Mouse (Mus musculus): ENCODE results near the gene Gm6657. TPM values are rescaled to one million over a fixed set of nuclear protein-coding genes. Genes with fewer than 3 reads are reported as not detected.

The Gm6657 gene
- not detected in 2 replicates for polyA plus RNA-seq (2015; fragmentation: Nextera tagmentation; extraction: Ambion mirVana)

DNA sequence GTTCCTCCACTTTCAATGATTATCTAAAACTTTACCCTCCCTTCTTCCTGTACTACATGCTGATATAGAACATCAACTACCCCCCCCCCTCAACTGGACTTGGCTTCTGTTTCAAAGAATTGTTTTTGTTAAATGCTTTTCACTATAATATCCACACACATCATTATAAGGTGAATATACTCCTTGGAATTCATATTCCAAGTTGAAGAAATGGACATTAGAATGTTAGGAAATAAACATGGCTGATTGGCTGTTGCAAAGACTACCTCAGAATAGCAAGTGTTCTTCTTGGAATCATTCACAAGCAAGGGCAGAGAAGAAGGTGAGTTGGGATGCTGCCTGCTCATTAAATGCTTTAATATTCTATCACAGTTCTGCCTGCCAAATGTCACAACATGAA lies at the start of gene Gm6657:
Gm6657 (plus strand) TSS at position 301 of the 400 bp plus-strand sequence.
- Histone ChIP-seq H3K36me3 (ENCODE audit: control insufficient read depth, insufficient read depth) (no peaks in the 10 kb centered on the region), H3K9ac (ENCODE audit: low read depth, low read length) (no peak within 1 kb of the TSS), H3K27ac (ENCODE audit: low read length) (no peak within 1 kb of the TSS), H3K4me2 (ENCODE audit: low read depth, low read length) (no peak within 1 kb of the TSS), H3K4me1 (ENCODE audit: control insufficient read depth, low read depth, low read length) (no peaks in the 10 kb centered on the region), H3K9me3 (replicated peaks; ENCODE audit: control insufficient read depth, low read length) (no peaks in the 10 kb centered on the region), H3K27me3 (ENCODE audit: control insufficient read depth, insufficient read depth, low read depth, low read length) (no peaks in the 10 kb centered on the region), H3K4me3 (ENCODE audit: low read depth, low read length) (no peak within 1 kb of the TSS)
- ATAC-seq (ENCODE audit: low read depth) = no peak

DNA sequence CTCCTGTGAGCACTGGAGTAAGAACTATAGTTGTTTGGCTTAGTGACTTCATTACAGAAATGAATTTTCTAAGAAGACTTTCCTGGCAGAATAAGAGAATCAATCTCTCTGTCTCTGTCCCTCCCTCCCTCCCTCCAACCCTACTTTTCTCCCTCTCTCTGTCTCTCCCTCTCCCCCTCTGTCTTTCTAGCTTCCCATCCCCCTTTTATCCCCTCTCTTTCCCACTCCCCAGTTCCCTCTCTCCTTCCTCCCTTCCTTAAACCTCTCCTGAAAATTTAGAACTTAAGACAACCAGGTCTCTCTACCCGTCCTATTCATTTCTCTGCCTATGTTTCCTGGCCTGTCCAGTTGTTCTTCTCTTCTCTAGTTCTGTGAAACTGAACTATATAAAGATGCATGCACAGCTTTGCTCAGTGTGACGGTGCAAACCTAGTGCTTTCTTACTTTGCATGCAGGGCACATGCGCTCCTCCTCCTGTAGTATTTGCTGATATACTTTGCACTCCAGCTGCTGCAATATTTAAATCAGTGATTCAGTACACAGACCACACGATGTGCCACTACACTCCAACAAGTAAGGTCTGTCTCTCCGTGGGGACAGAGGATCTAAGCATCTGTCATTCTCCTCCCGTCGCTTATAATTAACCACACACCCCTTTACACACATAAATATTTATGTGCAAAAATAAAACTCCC lies 40.6 kb upstream of the Gm6657 start:
- Histone ChIP-seq H3K27ac (ENCODE audit: low read length) (no peak overlapping the region), H3K36me3 (ENCODE audit: control insufficient read depth, insufficient read depth) (no peaks in the 10 kb centered on the region), H3K9ac (ENCODE audit: low read depth, low read length) (no peak overlapping the region), H3K9me3 (replicated peaks; ENCODE audit: control insufficient read depth, low read length) (no peaks in the 10 kb centered on the region), H3K27me3 (ENCODE audit: control insufficient read depth, insufficient read depth, low read depth, low read length) (no peaks in the 10 kb centered on the region), H3K4me1 (ENCODE audit: control insufficient read depth, low read depth, low read length) (no peaks in the 10 kb centered on the region), H3K4me2 (ENCODE audit: low read depth, low read length) (no peak overlapping the region), H3K4me3 (ENCODE audit: low read depth, low read length) (no peak overlapping the region)
- no peak for ATAC-seq (ENCODE audit: low read depth)
- WGBS (ENCODE audit: insufficient replicate concordance) = 46% methylated on average over 7 of the region's 7 CpGs

DNA sequence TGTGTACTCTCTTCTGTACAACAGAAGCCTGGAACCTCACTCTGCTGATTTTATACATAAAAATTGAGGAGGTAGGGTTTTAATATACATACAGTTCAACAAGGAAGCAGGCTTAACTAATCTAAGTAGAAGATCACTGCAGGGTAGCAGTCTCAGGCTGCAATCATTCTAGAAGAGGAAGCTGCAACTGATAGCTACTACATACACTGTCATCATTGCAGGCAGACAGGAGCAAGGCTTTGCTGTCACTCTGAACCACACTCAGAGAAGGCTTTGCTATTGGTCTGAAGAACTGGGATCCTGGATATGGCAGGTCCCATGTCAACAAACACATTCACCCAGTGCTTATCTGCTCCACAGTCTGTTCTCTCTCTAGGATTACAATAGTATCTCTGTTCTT lies 23.9 kb upstream of the Gm6657 start:
- Histone ChIP-seq H3K4me3 (ENCODE audit: low read depth, low read length) (no peak overlapping the region), H3K27ac (ENCODE audit: low read length) (no peak overlapping the region), H3K4me2 (ENCODE audit: low read depth, low read length) (no peak overlapping the region), H3K9me3 (replicated peaks; ENCODE audit: control insufficient read depth, low read length) (no peaks in the 10 kb centered on the region), H3K4me1 (ENCODE audit: control insufficient read depth, low read depth, low read length) (no peaks in the 10 kb centered on the region), H3K9ac (ENCODE audit: low read depth, low read length) (no peak overlapping the region), H3K27me3 (ENCODE audit: control insufficient read depth, insufficient read depth, low read depth, low read length) (no peaks in the 10 kb centered on the region), H3K36me3 (ENCODE audit: control insufficient read depth, insufficient read depth) (no peaks in the 10 kb centered on the region)
- ATAC-seq (ENCODE audit: low read depth) = no peak

DNA sequence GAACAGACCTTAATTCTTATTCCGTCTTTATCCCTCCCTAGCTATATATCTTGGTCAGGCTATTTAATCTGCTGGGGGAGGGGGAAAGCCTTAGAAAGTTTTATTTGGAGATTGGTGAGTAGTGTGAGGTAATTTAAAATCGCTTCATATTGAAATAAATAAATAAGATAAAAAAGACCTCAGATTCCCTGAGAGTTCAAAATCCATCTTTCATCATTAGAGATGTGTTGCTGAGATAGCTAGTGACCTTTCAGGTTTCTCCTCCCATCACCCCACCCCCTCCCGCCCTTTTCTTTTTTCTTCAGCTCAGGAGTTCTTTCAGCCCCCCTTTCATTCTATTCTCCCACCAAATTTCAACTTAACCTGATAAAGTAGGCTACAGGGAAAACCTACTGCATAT lies 20.1 kb upstream of the Gm6657 start:
- ATAC-seq (ENCODE audit: low read depth) = no peak
- Histone ChIP-seq H3K9ac (ENCODE audit: low read depth, low read length) (no peak overlapping the region), H3K4me2 (ENCODE audit: low read depth, low read length) (no peak overlapping the region), H3K4me1 (ENCODE audit: control insufficient read depth, low read depth, low read length) (no peaks in the 10 kb centered on the region), H3K27ac (ENCODE audit: low read length) (no peak overlapping the region), H3K9me3 (replicated peaks; ENCODE audit: control insufficient read depth, low read length) (no peaks in the 10 kb centered on the region), H3K4me3 (ENCODE audit: low read depth, low read length) (no peak overlapping the region), H3K27me3 (ENCODE audit: control insufficient read depth, insufficient read depth, low read depth, low read length) (no peaks in the 10 kb centered on the region), H3K36me3 (ENCODE audit: control insufficient read depth, insufficient read depth) (no peaks in the 10 kb centered on the region)
- 55% methylated on average over 3 of the region's 3 CpGs for WGBS (ENCODE audit: insufficient replicate concordance)

DNA sequence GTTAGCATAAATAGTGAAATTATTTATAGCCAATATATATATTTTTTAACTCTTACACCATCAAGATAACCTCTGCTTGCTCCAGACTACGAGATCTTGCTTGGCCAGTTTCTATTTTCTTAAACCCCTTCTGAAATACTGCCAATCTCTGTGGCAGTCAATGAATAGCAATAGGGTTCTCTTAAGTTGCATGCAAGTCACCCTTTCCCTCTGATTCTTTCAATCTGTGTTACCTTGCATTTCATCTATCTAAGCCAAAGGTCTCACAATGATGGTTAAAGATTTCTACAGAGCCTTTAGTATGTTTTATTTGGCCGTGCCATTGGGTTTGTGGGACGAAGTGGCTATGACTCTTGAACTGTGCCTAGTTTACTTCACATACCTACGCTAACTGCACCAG lies 19.4 kb upstream of the Gm6657 start:
- 56% methylated on average over 4 of the region's 4 CpGs for WGBS (ENCODE audit: insufficient replicate concordance)
- Histone ChIP-seq H3K36me3 (ENCODE audit: control insufficient read depth, insufficient read depth) (no peaks in the 10 kb centered on the region), H3K4me1 (ENCODE audit: control insufficient read depth, low read depth, low read length) (no peaks in the 10 kb centered on the region), H3K4me2 (ENCODE audit: low read depth, low read length) (no peak overlapping the region), H3K9me3 (replicated peaks; ENCODE audit: control insufficient read depth, low read length) (no peaks in the 10 kb centered on the region), H3K27me3 (ENCODE audit: control insufficient read depth, insufficient read depth, low read depth, low read length) (no peaks in the 10 kb centered on the region), H3K4me3 (ENCODE audit: low read depth, low read length) (no peak overlapping the region), H3K27ac (ENCODE audit: low read length) (no peak overlapping the region), H3K9ac (ENCODE audit: low read depth, low read length) (no peak overlapping the region)
- ATAC-seq (ENCODE audit: low read depth) = no peak

DNA sequence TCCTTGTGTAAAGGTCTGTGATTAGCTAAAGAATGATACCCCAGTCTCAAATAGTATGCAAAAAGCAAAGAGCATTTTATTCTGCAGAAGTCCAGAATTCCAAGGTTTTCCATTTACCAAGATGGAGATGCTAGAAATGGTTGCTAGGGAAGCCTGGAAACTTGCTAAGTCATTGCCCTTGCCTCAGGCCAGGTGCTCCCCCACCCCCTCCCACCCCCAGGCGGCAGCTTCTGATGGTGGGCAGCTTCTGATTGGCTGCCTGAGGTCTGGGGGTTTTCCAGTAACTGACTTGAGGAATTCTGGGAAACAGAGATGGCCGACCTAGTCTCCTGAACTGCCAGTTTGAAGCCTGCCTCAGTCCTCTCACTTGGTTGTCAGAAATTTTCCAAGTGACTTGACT lies 12.6 kb upstream of the Gm6657 start:
- no peak overlapping the region for H3K4me2 ChIP-seq (ENCODE audit: low read depth, low read length)
- ATAC-seq (ENCODE audit: low read depth) = no peak
- no peaks in the 10 kb centered on the region for H3K4me1 ChIP-seq (ENCODE audit: control insufficient read depth, low read depth, low read length)
- no peak overlapping the region for H3K4me3 ChIP-seq (ENCODE audit: low read depth, low read length)
- H3K27me3 ChIP-seq (ENCODE audit: control insufficient read depth, insufficient read depth, low read depth, low read length) = no peaks in the 10 kb centered on the region
- H3K27ac ChIP-seq (ENCODE audit: low read length) = no peak overlapping the region
- H3K9me3 ChIP-seq (replicated peaks; ENCODE audit: control insufficient read depth, low read length) = no peaks in the 10 kb centered on the region
- no peaks in the 10 kb centered on the region for H3K36me3 ChIP-seq (ENCODE audit: control insufficient read depth, insufficient read depth)
- 61% methylated on average over 2 of the region's 2 CpGs for WGBS (ENCODE audit: insufficient replicate concordance)
- H3K9ac ChIP-seq (ENCODE audit: low read depth, low read length) = no peak overlapping the region

DNA sequence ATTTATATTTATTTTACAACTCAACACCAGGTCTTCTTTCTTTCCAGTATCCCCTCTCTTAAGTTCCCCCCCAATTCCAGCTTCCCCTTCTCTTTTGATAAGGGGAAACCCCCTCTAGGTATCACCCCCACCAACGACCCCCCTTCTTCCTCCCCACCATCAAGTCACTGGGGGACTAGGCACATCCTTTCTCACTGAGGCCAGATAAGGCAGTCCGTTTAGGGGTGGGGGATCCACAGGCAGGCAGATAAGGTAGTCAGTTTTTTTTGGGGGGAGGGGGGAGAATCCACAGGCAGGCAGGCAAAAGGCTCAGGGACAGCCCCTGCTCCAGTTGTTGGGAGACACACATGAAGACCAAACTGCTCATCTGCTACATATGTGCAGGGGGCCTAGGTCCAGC lies 1.3 kb downstream of the Gm6657 start:
- WGBS (ENCODE audit: insufficient replicate concordance) = 8% methylated on average over 2 of the region's 2 CpGs
- Histone ChIP-seq H3K9me3 (replicated peaks; ENCODE audit: control insufficient read depth, low read length) (no peaks in the 10 kb centered on the region), H3K4me1 (ENCODE audit: control insufficient read depth, low read depth, low read length) (no peaks in the 10 kb centered on the region), H3K9ac (ENCODE audit: low read depth, low read length) (no peak overlapping the region), H3K36me3 (ENCODE audit: control insufficient read depth, insufficient read depth) (no peaks in the 10 kb centered on the region), H3K4me2 (ENCODE audit: low read depth, low read length) (no peak overlapping the region), H3K27ac (ENCODE audit: low read length) (no peak overlapping the region), H3K4me3 (ENCODE audit: low read depth, low read length) (no peak overlapping the region), H3K27me3 (ENCODE audit: control insufficient read depth, insufficient read depth, low read depth, low read length) (no peaks in the 10 kb centered on the region)
- ATAC-seq (ENCODE audit: low read depth) = no peak

DNA sequence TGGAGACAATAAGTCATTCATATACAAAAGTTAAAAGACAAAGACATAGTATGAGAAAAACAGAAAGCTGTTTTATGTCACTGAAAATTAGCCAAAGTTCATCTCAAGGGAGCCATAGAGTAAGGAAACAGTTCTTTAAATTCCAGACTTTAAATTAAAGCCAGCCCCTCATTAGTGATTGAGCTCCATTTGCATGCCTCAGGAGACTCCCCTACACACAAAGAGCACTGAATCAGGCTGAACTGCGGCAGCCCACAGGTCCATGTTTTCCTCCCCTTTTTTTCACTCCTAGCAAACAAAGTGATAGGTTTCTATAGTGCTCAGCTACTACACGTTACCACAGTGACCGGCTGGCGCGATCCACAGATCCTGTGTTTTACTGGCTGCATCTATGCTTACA lies 9.6 kb downstream of the Gm6657 start:
- Histone ChIP-seq H3K9ac (ENCODE audit: low read depth, low read length) (no peak overlapping the region), H3K36me3 (ENCODE audit: control insufficient read depth, insufficient read depth) (no peaks in the 10 kb centered on the region), H3K4me3 (ENCODE audit: low read depth, low read length) (no peak overlapping the region), H3K27me3 (ENCODE audit: control insufficient read depth, insufficient read depth, low read depth, low read length) (no peaks in the 10 kb centered on the region), H3K27ac (ENCODE audit: low read length) (no peak overlapping the region), H3K9me3 (replicated peaks; ENCODE audit: control insufficient read depth, low read length) (no peaks in the 10 kb centered on the region), H3K4me2 (ENCODE audit: low read depth, low read length) (no peak overlapping the region), H3K4me1 (ENCODE audit: control insufficient read depth, low read depth, low read length) (no peaks in the 10 kb centered on the region; the same call in 1 of the 2 replicates)
- 66% methylated on average over 5 of the region's 5 CpGs for WGBS (ENCODE audit: insufficient replicate concordance)
- no peak for ATAC-seq (ENCODE audit: low read depth)

DNA sequence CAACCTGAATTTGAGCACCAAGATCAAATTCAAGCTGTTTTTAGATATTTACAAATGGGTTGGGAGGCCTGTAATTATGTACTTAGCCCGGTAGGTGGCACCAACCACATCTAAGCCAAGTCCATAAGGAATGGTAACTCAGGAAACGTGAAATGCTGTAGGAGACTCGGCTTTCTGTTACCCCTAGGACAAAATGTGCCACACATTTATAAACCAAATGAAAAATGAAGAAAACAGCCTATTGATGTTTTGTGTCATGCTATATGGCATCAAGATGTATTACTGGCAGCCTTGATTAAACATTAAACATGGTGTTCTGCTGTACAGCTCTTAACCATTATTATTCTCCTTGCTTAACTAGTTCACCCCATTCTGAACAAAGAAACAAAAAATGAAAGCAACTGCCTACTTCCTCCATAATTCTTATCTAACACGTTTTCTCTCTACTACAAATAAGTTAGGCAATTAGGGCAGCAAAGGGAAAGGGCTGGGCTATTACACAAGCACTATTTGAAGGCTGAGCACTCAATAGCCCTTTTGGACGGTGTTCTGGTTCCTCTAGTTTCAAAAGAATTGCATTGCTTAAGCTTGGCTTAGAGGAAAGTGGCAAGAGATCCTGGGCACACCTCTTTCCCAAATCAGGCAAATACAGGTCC lies 12.0 kb downstream of the Gm6657 start:
- H3K27me3 ChIP-seq (ENCODE audit: control insufficient read depth, insufficient read depth, low read depth, low read length) = no peaks in the 10 kb centered on the region
- 3% methylated on average over 5 of the region's 5 CpGs for WGBS (ENCODE audit: insufficient replicate concordance)
- no peaks in the 10 kb centered on the region for H3K36me3 ChIP-seq (ENCODE audit: control insufficient read depth, insufficient read depth)
- peak; percentile 59 for ATAC-seq (ENCODE audit: low read depth)
- peak overlapping the region; percentile 43 for H3K4me2 ChIP-seq (ENCODE audit: low read depth, low read length)
- H3K27ac ChIP-seq (ENCODE audit: low read length) = no peak overlapping the region
- H3K4me1 ChIP-seq (ENCODE audit: control insufficient read depth, low read depth, low read length) = no peaks in the 10 kb centered on the region; the same call in 1 of the 2 replicates
- H3K4me3 ChIP-seq (ENCODE audit: low read depth, low read length) = peak overlapping the region; percentile 32
- H3K9ac ChIP-seq (ENCODE audit: low read depth, low read length) = no peak overlapping the region
- H3K9me3 ChIP-seq (replicated peaks; ENCODE audit: control insufficient read depth, low read length) = no peaks in the 10 kb centered on the region

All from liver, embryonic 16.5 days (tissue).